Mouse (Mus musculus) stomach, postnatal 0 days (tissue): ENCODE measurements at regions not wholly inside any gene's neighbourhood (a gene's known extent, or its start where the extent isn't known, plus 50 kb on each side); places are given as distances from the start of the nearest gene placed in this dataset.

Source experiments
- ATAC-seq: fragments of 200-750 bp; cut with Nextera tagmentation; 2 replicates; pipeline ENCODE4 v1.8.0; 2017; ENCODE audit not compliant: low FRiP score, low TSS enrichment
- DNase-seq: peaks from one replicate; pipeline ENCODE4 v3.0.0-alpha.2; 2016; ENCODE audit warnings: low spot score
- H3K27ac ChIP-seq: fragments of 300-500 bp; sonication (generic); replicated peaks from 2 replicates; pipeline ENCODE4 v1.5.1; 2014; ENCODE audit warnings: mild to moderate bottlenecking, control low read depth
- H3K27me3 ChIP-seq: fragments of 300-500 bp; sonication (generic); 2 replicates; pipeline ENCODE4 v1.6.1; 2014; ENCODE audit warnings: low read length; ENCODE audit not compliant: control insufficient read depth, insufficient read depth
- H3K36me3 ChIP-seq: fragments of 300-500 bp; sonication (generic); 2 replicates; pipeline ENCODE4 v1.6.1; 2014; ENCODE audit warnings: low read length, mixed read lengths; ENCODE audit not compliant: control insufficient read depth, insufficient read depth
- H3K4me1 ChIP-seq: fragments of 300-500 bp; sonication (generic); replicated peaks from 2 replicates; pipeline ENCODE4 v1.6.1; 2014; ENCODE audit warnings: antibody characterized with exemption; ENCODE audit not compliant: control insufficient read depth, insufficient read depth
- H3K4me2 ChIP-seq: fragments of 300-500 bp; sonication (generic); replicated peaks from 2 replicates; pipeline ENCODE4 v1.6.1; 2014; ENCODE audit warnings: low read depth, mild to moderate bottlenecking, control low read depth, moderate library complexity
- H3K4me3 ChIP-seq: fragments of 300-500 bp; sonication (generic); 2 replicates; pipeline ENCODE4 v1.5.1; 2014; ENCODE audit warnings: low read depth, low read length, control low read depth
- H3K9ac ChIP-seq: fragments of 300-500 bp; sonication (generic); 2 replicates; pipeline ENCODE4 v1.6.1; 2014; ENCODE audit warnings: mild to moderate bottlenecking, low read length, control low read depth, mixed read lengths
- H3K9me3 ChIP-seq: fragments of 300-500 bp; sonication (generic); 2 replicates; pipeline ENCODE4 v1.6.1; 2016; ENCODE audit warnings: low read length; ENCODE audit not compliant: control insufficient read depth
- CTCF ChIP-seq: IDR thresholded peaks from 2 replicates; pipeline ENCODE4 v1.5.1; 2016; ENCODE audit warnings: antibody characterized with exemption, low read depth, mild to moderate bottlenecking, moderate library complexity
- EP300 ChIP-seq: optimal IDR thresholded peaks from 2 replicates; pipeline ENCODE3; 2016; ENCODE audit warnings: antibody characterized with exemption
- WGBS: fragments of 180-500 bp; shearing (Covaris S2); extraction: QIAGEN DNeasy Blood & Tissue Kit; methylation state at CpG from one replicate; pipeline ENCODE4 v1.1.7; 2014; 5-methylcytosine and 5-hydroxymethylcytosine counted together

DNA sequence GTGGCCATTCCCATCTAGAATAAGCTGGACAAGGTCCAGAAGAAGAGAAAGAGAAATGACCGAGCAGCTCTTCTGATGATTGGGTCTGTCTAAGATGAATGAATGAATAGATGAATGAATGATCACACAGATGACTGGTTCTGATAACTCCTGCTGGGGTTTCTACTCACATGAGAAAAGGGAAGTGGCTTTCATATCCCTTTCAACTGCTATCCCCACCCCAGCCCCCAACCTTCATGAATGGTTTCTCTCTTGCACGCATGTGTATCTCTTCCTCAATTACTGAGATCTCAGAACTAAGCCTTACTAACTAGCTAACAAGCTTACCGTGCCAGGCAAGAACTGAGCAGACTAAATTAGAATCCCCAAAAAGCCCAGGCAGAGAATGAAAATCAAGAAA is 233.8 kb downstream of the Gsdmc2 start:
- TF ChIP-seq EP300: no peak
- no peak for TF ChIP-seq CTCF
- Histone ChIP-seq H3K9ac (no peak overlapping the region), H3K4me2 (no peak overlapping the region), H3K36me3 (no peaks in the 10 kb centered on the region), H3K4me1 (no peaks in the 10 kb centered on the region), H3K9me3 (no peaks in the 10 kb centered on the region), H3K27me3 (no peaks in the 10 kb centered on the region), H3K4me3 (no peak overlapping the region), H3K27ac (no peak overlapping the region)
- 89% methylated on average over 3 of the region's 3 CpGs for WGBS
- DNase-seq (no peak), ATAC-seq (no peak)

DNA sequence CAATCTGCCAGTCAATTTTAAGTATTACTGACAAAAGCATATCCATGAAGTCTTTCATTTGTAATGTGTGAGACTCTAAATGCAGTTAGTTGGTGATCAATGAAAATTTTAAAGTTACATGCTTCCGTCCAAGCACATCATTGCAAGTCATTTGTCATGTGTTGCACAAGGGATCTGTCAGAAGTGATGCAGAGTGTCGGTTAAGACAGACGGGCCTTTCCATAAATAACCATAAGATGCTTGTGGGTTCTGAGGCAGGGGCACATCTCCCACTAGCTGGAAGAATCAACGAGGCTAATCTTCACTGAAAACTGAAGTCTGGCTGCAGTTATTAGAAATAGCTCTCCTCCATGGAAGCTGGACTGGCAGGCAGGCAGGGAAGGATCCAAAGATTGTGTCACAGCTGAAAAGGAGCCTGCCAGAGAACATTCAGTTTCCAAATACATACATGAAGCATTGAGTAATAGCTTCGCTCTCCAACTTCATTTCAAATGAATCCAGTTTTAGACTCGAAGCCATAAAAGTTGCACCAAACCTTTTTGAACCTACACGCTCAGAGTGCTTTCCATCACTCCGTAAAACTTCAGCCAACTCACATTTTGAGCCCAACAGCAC is 241.8 kb downstream of the Gsdmc2 start:
- WGBS: 62% methylated on average over 8 of the region's 8 CpGs
- Histone ChIP-seq H3K9me3 (no peaks in the 10 kb centered on the region), H3K4me1 (no peaks in the 10 kb centered on the region), H3K4me2 (no peak overlapping the region), H3K27me3 (no peaks in the 10 kb centered on the region), H3K27ac (no peak overlapping the region), H3K4me3 (no peak overlapping the region), H3K36me3 (no peaks in the 10 kb centered on the region), H3K9ac (no peak overlapping the region)
- TF ChIP-seq EP300: no peak
- TF ChIP-seq CTCF: no peak
- no peak for ATAC-seq
- no peak for DNase-seq

- H3K4me3 ChIP-seq: no peak overlapping the region
- H3K27me3 ChIP-seq: no peaks in the 10 kb centered on the region
- no peaks in the 10 kb centered on the region for H3K36me3 ChIP-seq
- no peaks in the 10 kb centered on the region for H3K9me3 ChIP-seq
- DNase-seq (peak; percentile 31), ATAC-seq (no peak)
- H3K4me1 ChIP-seq: no peaks in the 10 kb centered on the region
- no peak overlapping the region for H3K4me2 ChIP-seq
- no peak overlapping the region for H3K27ac ChIP-seq
- 53% methylated on average over 5 of the region's 5 CpGs for WGBS
- TF ChIP-seq CTCF: peak; percentile 81
- no peak for TF ChIP-seq EP300
- no peak overlapping the region for H3K9ac ChIP-seq
Measured at GRCm38 (mm10) chr15:63601543-63601942, 243.4 kb downstream of the Gsdmc2 start.

GRCm38 (mm10) chr15:63592758-63593463 is 252.1 kb downstream of the Gsdmc2 start:
- ATAC-seq (no peak), DNase-seq (no peak)
- WGBS: 94% methylated on average over 5 of the region's 5 CpGs
- Histone ChIP-seq H3K9ac (no peak overlapping the region), H3K9me3 (no peaks in the 10 kb centered on the region), H3K4me1 (no peaks in the 10 kb centered on the region), H3K4me3 (no peak overlapping the region), H3K4me2 (no peak overlapping the region), H3K27me3 (no peaks in the 10 kb centered on the region), H3K27ac (no peak overlapping the region), H3K36me3 (no peaks in the 10 kb centered on the region)
- TF ChIP-seq CTCF (no peak), EP300 (no peak)

DNA sequence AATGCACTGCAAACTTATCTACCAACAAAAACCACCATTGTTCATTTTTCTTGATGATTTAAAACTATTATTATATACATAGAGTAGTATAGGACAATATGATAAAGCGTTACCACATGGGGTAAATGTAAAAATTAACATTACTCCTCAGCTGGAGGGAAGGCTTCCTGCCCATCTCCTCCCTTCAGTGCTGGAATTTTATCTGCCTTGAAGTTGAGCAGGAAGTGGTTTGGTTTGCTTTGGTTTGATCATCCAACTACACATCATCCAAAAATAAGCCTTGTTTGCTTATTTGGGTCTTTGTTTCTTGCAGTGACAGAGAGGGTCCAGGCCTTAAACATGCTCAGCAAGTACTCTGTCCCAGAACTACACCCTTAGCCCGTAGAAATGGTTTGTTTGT is 285.7 kb downstream of the Gsdmc2 start:
- H3K27me3 ChIP-seq: no peaks in the 10 kb centered on the region
- DNase-seq (no peak), ATAC-seq (no peak)
- H3K9ac ChIP-seq: no peak overlapping the region
- no peak for TF ChIP-seq CTCF
- no peak for TF ChIP-seq EP300
- H3K4me1 ChIP-seq: no peaks in the 10 kb centered on the region
- no peak overlapping the region for H3K4me2 ChIP-seq
- H3K36me3 ChIP-seq: no peaks in the 10 kb centered on the region
- no peak overlapping the region for H3K27ac ChIP-seq
- 82% methylated on average over 2 of the region's 2 CpGs for WGBS
- H3K9me3 ChIP-seq: no peaks in the 10 kb centered on the region
- no peak overlapping the region for H3K4me3 ChIP-seq

- Histone ChIP-seq H3K36me3 (no peaks in the 10 kb centered on the region), H3K4me2 (no peak overlapping the region), H3K4me1 (no peaks in the 10 kb centered on the region), H3K27me3 (no peaks in the 10 kb centered on the region), H3K4me3 (no peak overlapping the region), H3K9me3 (no peaks in the 10 kb centered on the region), H3K9ac (no peak overlapping the region), H3K27ac (no peak overlapping the region)
- DNase-seq (no peak), ATAC-seq (no peak)
- no peak for TF ChIP-seq CTCF
- no peak for TF ChIP-seq EP300
- WGBS: 86% methylated on average over 1 of the region's 1 CpGs
Measured at GRCm38 (mm10) chr15:63558691-63559090, 286.3 kb downstream of the Gsdmc2 start.
